Mouse (Mus musculus) testis, adult 2 months (tissue): Measurements from ENCODE around the gene Zfp213.

Source experiments
- CTCF ChIP-seq: fragments of 200-500 bp; IDR thresholded peaks from 2 replicates; pipeline ENCODE4 v1.5.1; 2012; ENCODE audit warnings: low read depth, mild to moderate bottlenecking, inconsistent platforms, low read length, moderate library complexity; ENCODE audit not compliant: control insufficient read depth, insufficient read depth, insufficient replicate concordance
- POLR2A ChIP-seq: fragments of 200-500 bp; IDR thresholded peaks from 2 replicates; pipeline ENCODE4 v1.6.1; 2012; ENCODE audit warnings: low read depth, mild to moderate bottlenecking, inconsistent platforms, low read length, moderate library complexity; ENCODE audit not compliant: control insufficient read depth

DNA sequence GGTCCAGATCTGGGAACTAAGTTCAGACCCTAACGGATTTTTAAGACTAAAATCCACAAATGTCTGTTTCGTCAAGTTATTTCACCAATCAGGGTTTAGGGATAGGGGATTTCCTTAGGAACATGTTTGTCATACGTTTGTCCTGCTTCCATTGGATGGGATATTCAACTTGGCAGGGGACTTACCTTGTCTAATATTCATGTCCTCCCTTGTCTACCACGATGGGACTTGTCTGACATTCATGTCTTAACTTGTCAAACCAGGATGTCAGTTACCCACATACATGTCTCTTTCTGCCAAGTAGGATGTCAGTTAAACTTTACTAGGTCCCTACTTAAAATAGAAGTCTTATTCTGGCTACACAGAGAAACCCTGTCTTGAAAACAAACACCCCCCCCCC lies 20.1 kb downstream of the Zfp213 start:
- TF ChIP-seq POLR2A (no peak), CTCF (no peak)
